ENCODE assay signal across 12 mouse cellular contexts in genomic region chr6:100802381-100803083, GRCm38 (mm10). TPM values are rescaled to one million over a fixed set of nuclear protein-coding genes. Genes with fewer than 3 reads are reported as not detected.
DNase-seq lines count a peak whose midpoint lies in the region; ATAC-seq and TF ChIP-seq lines count a peak whose summit lies in the region.
"Had no signal": no experiment of that assay in that cellular context is flagged by ENCODE, and none has a peak within 500 bp of the region (broad histone marks: within the 10 kb centered on the region; RNA-seq: fewer than 3 reads in every experiment).

No protein-coding gene starts in this region.

- dilution Hi-C loops in CH12.LX (cut with MboI; ENCODE audit: extremely low pct_ligation_motif_present, extremely low pct_unique_long_range_greater_than_20kb, low sequenced_read_pairs): no loop called here

- no peaks in the 10 kb centered on the region for H3K36me3 ChIP-seq in heart, embryonic 11.5 days (ENCODE audit: control insufficient read depth, insufficient read depth, low read length)
- no peaks in the 10 kb centered on the region for H3K36me3 ChIP-seq in CH12.LX (replicated peaks in 1 of 2; ENCODE audit: control insufficient read depth in 1 of 2, insufficient read depth in 1 of 2, low read length in 1 of 2)
- H3K36me3 ChIP-seq: G1E; lung, embryonic 15.5 days had no signal

- H3K4me2 ChIP-seq in heart, embryonic 11.5 days: no peak overlapping the region
- H3K4me2 ChIP-seq in CH12.LX (ENCODE audit: insufficient read depth, low read depth, poor library complexity, severe bottlenecking): peak overlapping the region; percentile 41
- H3K4me2 ChIP-seq: lung, embryonic 15.5 days had no signal

- H3K9ac ChIP-seq in heart, embryonic 11.5 days (ENCODE audit: low read depth, low read length): no peak overlapping the region
- H3K9ac ChIP-seq in CH12.LX (ENCODE audit: insufficient read depth, low read depth): no peak overlapping the region
- H3K9ac ChIP-seq: lung, embryonic 15.5 days had no signal

- no peak for TF ChIP-seq POLR2A in CH12.LX (IDR thresholded peaks at IDR 0.05; ENCODE audit: low read depth, low read length)

- no peak for ATAC-seq in heart, embryonic 11.5 days (replicated peaks; ENCODE audit: insufficient number of reproducible peaks, low FRiP score, low TSS enrichment)
- ATAC-seq in megakaryocyte progenitor cell, adult 5-6 weeks (replicated peaks; ENCODE audit: poor library complexity): no peak

- no peaks in the 10 kb centered on the region for H3K4me1 ChIP-seq in heart, embryonic 11.5 days (ENCODE audit: control insufficient read depth, insufficient read depth, low read length)
- H3K4me1 ChIP-seq in CH12.LX (ENCODE audit: control insufficient read depth in 1 of 2, insufficient read depth in 2 of 2): peaks cover 23 to 54% of the 10 kb centered on the region in 2 experiments
- H3K4me1 ChIP-seq: lung, embryonic 15.5 days had no signal

- DNase-seq in heart, adult 11 months: peak; percentile 96
- DNase-seq in CH12.LX (ENCODE audit: extremely low read depth): peak; percentile 48
- DNase-seq in adrenal gland, postnatal 36 days: peak; percentile 44 to 46
- DNase-seq in induced T-regulatory cell, adult 2 months (ENCODE audit: low read depth): peak; percentile 48
- no peak for DNase-seq in liver
- DNase-seq in thymus, postnatal 10 days (ENCODE audit: low spot score in 2 of 2): no peak
- DNase-seq: right cerebral cortex, postnatal 4 days; thymus, postnatal 4 days had no signal

- no peak for TF ChIP-seq RAD21 in CH12.LX (IDR thresholded peaks at IDR 0.05; ENCODE audit: low read depth, low read length)

- H3K79me2 ChIP-seq in CH12.LX (replicated peaks; ENCODE audit: control insufficient read depth, extremely low read depth, insufficient read depth, poor library complexity, severe bottlenecking): no peaks in the 10 kb centered on the region

- TF ChIP-seq EP300 in CH12.LX (IDR thresholded peaks at IDR 0.05; ENCODE audit: low read length): no peak

- no peaks in the 10 kb centered on the region for H3K27me3 ChIP-seq in heart, embryonic 11.5 days (ENCODE audit: control insufficient read depth, insufficient read depth, low read length)
- peaks cover 2% of the 10 kb centered on the region for H3K27me3 ChIP-seq in CH12.LX (replicated peaks)
- H3K27me3 ChIP-seq: lung, embryonic 15.5 days had no signal

- no peak overlapping the region for H3K4me3 ChIP-seq in heart, embryonic 11.5 days (ENCODE audit: low read depth, low read length)
- no peak overlapping the region for H3K4me3 ChIP-seq in CH12.LX (replicated peaks in 1 of 3; ENCODE audit: low read depth in 2 of 3, low read length in 2 of 3, poor library complexity in 1 of 3)
- H3K4me3 ChIP-seq: lung, embryonic 15.5 days had no signal

- 60% methylated on average over 13 of the region's 13 CpGs for WGBS in heart, embryonic 11.5 days (ENCODE audit: insufficient replicate concordance)

- H3K27ac ChIP-seq in heart, embryonic 11.5 days (ENCODE audit: low read depth, low read length): no peak overlapping the region
- no peak overlapping the region for H3K27ac ChIP-seq in CH12.LX (ENCODE audit: insufficient read depth, low read depth)
- H3K27ac ChIP-seq: lung, embryonic 15.5 days had no signal

- in situ Hi-C loops in CH12.LX (cut with MboI; ENCODE audit: low pct_ligation_motif_present, low pct_unique_long_range_greater_than_20kb, low sequenced_read_pairs): no loop called here

- TF ChIP-seq CTCF in CH12.LX (conservative IDR thresholded peaks at IDR 0.05 in 1 of 2, IDR thresholded peaks at IDR 0.05 in 1 of 2; ENCODE audit: low read depth in 2 of 2, low read length in 2 of 2): no peak

- H3K9me3 ChIP-seq in heart, embryonic 11.5 days (replicated peaks; ENCODE audit: control insufficient read depth, low read length): no peaks in the 10 kb centered on the region
- peaks cover 2% of the 10 kb centered on the region for H3K9me3 ChIP-seq in CH12.LX (replicated peaks; ENCODE audit: low read length)
- H3K9me3 ChIP-seq: G1E; lung, embryonic 15.5 days had no signal

TF ChIP-seq in CH12.LX, 34 proteins besides CTCF, POLR2A, EP300 and RAD21:
- TF ChIP-seq SIN3A (IDR thresholded peaks at IDR 0.05; ENCODE audit: low read length) (no peak), IRF4 (IDR thresholded peaks at IDR 0.05; ENCODE audit: low read depth, low read length) (0 out of 2 replicates have a peak, but pooled peaks have one; percentile 28)

RNA-seq across cellular contexts. Expression of gene Ppp4r2, which starts 30.9 kb away (rescaled TPM):
- 21.9 and 25.1 TPM in 2 replicates for polyA plus RNA-seq in heart, embryonic 11.5 days (2014; fragmentation: Nextera tagmentation; extraction: Ambion mirVana)
- total RNA-seq in CH12.LX (2012; rRNA removed) (53.3 and 60.1 TPM in 2 replicates), CH12.LX (2014; rRNA removed) (134 and 144 TPM in 2 replicates)
- polyA plus RNA-seq in CH12.LX (2012; ENCODE audit: insufficient read length, low read depth): 112 and 115 TPM in 2 replicates
- total RNA-seq in adrenal gland, postnatal 36 days (2021): 10 to 100 TPM; 70.5 to 87.0 TPM
- total RNA-seq in megakaryocyte progenitor cell, adult 5-6 weeks (2015): 48.8 and 48.9 TPM in 2 replicates
- total RNA-seq in megakaryocyte progenitor cell, adult 5-6 weeks (2017): 62.6 and 92.3 TPM in 2 replicates

Comparison
In these comparisons a context has a peak if more than half of its experiments do, and no peak if none do; other contexts are left out.
1. DNase-seq: peak in heart, adult 11 months (single experiment), CH12.LX (single experiment), adrenal gland, postnatal 36 days (2 of 2) and induced T-regulatory cell, adult 2 months (single experiment); none in liver (single experiment) and thymus, postnatal 10 days (0 of 2).